In the genomic region with DNA sequence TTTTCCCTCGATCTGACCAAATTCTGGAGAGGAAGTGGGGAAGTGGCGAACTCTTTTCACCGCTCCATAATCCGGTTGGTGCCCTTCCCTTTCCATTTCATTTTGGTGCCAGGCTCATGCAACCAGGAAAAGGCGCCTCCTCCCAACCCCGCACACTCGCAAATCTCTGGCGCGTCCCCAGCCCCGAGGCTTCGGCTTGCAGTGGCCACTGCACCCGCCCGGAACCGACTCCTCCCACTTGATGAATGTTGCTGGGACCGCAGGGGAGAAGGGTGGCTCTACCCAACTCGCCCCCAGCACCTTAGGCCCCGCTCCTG, we compare ENCODE assay signal across 8 mouse cellular contexts. TPM values are rescaled to one million over a fixed set of nuclear protein-coding genes. Genes with fewer than 3 reads are reported as not detected.
DNase-seq lines count a peak whose midpoint lies in the region; ATAC-seq and TF ChIP-seq lines count a peak whose summit lies in the region.

No protein-coding gene starts in this region.

- H3K4me3 ChIP-seq in erythroblast, embryonic 14.5 days (replicated peaks), result peak overlapping the region; percentile 90
- H3K4me3 ChIP-seq in spleen, adult 2 months (ENCODE audit: extremely low read depth, insufficient read depth, insufficient read length), result peak overlapping the region; percentile 69
- peak overlapping the region; percentile 87 for H3K4me3 ChIP-seq in limb, embryonic 15.5 days

- peak overlapping the region; percentile 80 for H3K4me2 ChIP-seq in limb, embryonic 15.5 days

- H3K27ac ChIP-seq in spleen, adult 2 months (ENCODE audit: insufficient read depth, low read length), result peak overlapping the region; percentile 84
- H3K27ac ChIP-seq in limb, embryonic 15.5 days, result peak overlapping the region; percentile 97

- TF ChIP-seq CTCF in spleen, adult 2 months (IDR thresholded peaks at IDR 0.05; ENCODE audit: extremely low read depth, insufficient read depth, insufficient read length, insufficient replicate concordance), result no peak

- no peak for TF ChIP-seq POLR2A in spleen, adult 2 months (IDR thresholded peaks at IDR 0.05; ENCODE audit: low read depth, low read length)

- H3K27me3 ChIP-seq in erythroblast, embryonic 14.5 days (ENCODE audit: control insufficient read depth), result peaks cover 5% of the 10 kb centered on the region
- no peaks in the 10 kb centered on the region for H3K27me3 ChIP-seq in spleen, adult 2 months (ENCODE audit: control insufficient read depth, insufficient read depth, low read length)
- H3K27me3 ChIP-seq in limb, embryonic 15.5 days, result no peaks in the 10 kb centered on the region

- no peak for DNase-seq in spleen, adult 2 months (ENCODE audit: low read depth in 1 of 2, low spot score in 2 of 2)
- no peak for DNase-seq in spleen, postnatal 4 days (ENCODE audit: low spot score in 2 of 2)
- DNase-seq in urinary bladder, postnatal 36 days (ENCODE audit: low spot score in 2 of 2), result no peak
- DNase-seq in cerebellum, adult 11-12 months, result no peak
- no peak for DNase-seq in retina, postnatal 1 day

- peak overlapping the region; percentile 85 for H3K9ac ChIP-seq in limb, embryonic 15.5 days

- H3K9me3 ChIP-seq in erythroblast, embryonic 14.5 days (ENCODE audit: control insufficient read depth, low read length), result no peaks in the 10 kb centered on the region; the same call in 1 of the 2 replicates
- H3K9me3 ChIP-seq in limb, embryonic 15.5 days, result no peaks in the 10 kb centered on the region

- peaks cover 28% of the 10 kb centered on the region for H3K36me3 ChIP-seq in erythroblast, embryonic 14.5 days (ENCODE audit: control insufficient read depth)
- no peaks in the 10 kb centered on the region for H3K36me3 ChIP-seq in spleen, adult 2 months (ENCODE audit: control insufficient read depth, insufficient read depth, low read length)
- no peaks in the 10 kb centered on the region for H3K36me3 ChIP-seq in limb, embryonic 15.5 days

- ATAC-seq in erythroblast, adult 5-6 weeks (replicated peaks; ENCODE audit: low FRiP score, poor library complexity, severe bottlenecking), result no peak
- ATAC-seq in limb, embryonic 15.5 days (ENCODE audit: insufficient number of reproducible peaks, low FRiP score, low TSS enrichment, low read depth), result no peak

- peaks cover 43% of the 10 kb centered on the region for H3K4me1 ChIP-seq in erythroblast, embryonic 14.5 days (ENCODE audit: control insufficient read depth)
- peaks cover 8% of the 10 kb centered on the region for H3K4me1 ChIP-seq in spleen, adult 2 months (ENCODE audit: control insufficient read depth, insufficient read depth, insufficient read length)
- H3K4me1 ChIP-seq in limb, embryonic 15.5 days, result peaks cover 22% of the 10 kb centered on the region

- 1% methylated on average over 17 of the region's 17 CpGs for WGBS in spleen, adult 2 months
- WGBS in limb, embryonic 15.5 days, result 1% methylated on average over 17 of the region's 17 CpGs

RNA-seq across cellular contexts. Expression of a gene that starts 0.7 kb away (rescaled TPM):
- 0.19 and 0.62 TPM in 2 replicates for polyA plus RNA-seq in erythroblast, embryonic 14.5 days (2012)
- 7.7 and 74.0 TPM in 2 replicates for total RNA-seq in erythroblast, adult 5-6 weeks (2015; ENCODE audit: low replicate concordance)
- 20.6 and 28.2 TPM in 2 replicates for total RNA-seq in erythroblast, adult 5-6 weeks (2017; ENCODE audit: low replicate concordance)
- 12.0 and 15.0 TPM in 2 replicates for polyA plus RNA-seq in spleen, adult 2 months (2012; rRNA removed)
- polyA plus RNA-seq in limb, embryonic 15.5 days (2015; fragmentation: Nextera tagmentation; extraction: Ambion mirVana), result 31.2 and 31.5 TPM in 2 replicates

RNA-seq across cellular contexts. Expression of a gene that starts 0.7 kb away (rescaled TPM):
- 3.8 and 5.1 TPM in 2 replicates for polyA plus RNA-seq in erythroblast, embryonic 14.5 days (2012)
- 63.8 and 73.6 TPM in 2 replicates for total RNA-seq in erythroblast, adult 5-6 weeks (2015; ENCODE audit: low replicate concordance)
- 59.4 and 71.3 TPM in 2 replicates for total RNA-seq in erythroblast, adult 5-6 weeks (2017; ENCODE audit: low replicate concordance)
- 50.0 and 69.3 TPM in 2 replicates for polyA plus RNA-seq in spleen, adult 2 months (2012; rRNA removed)
- polyA plus RNA-seq in limb, embryonic 15.5 days (2015; fragmentation: Nextera tagmentation; extraction: Ambion mirVana), result 70.3 and 70.7 TPM in 2 replicates

RNA-seq across cellular contexts. Expression of a gene that starts 17.0 kb away (rescaled TPM):
- polyA plus RNA-seq in erythroblast, embryonic 14.5 days (2012), result 1.1 and 1.6 TPM in 2 replicates
- total RNA-seq in erythroblast, adult 5-6 weeks (2015; ENCODE audit: low replicate concordance), result 50.5 and 66.9 TPM in 2 replicates
- 139 and 185 TPM in 2 replicates for total RNA-seq in erythroblast, adult 5-6 weeks (2017; ENCODE audit: low replicate concordance)
- polyA plus RNA-seq in spleen, adult 2 months (2012; rRNA removed), result 34.6 and 40.5 TPM in 2 replicates
- 60.3 and 63.0 TPM in 2 replicates for polyA plus RNA-seq in limb, embryonic 15.5 days (2015; fragmentation: Nextera tagmentation; extraction: Ambion mirVana)

RNA-seq across cellular contexts. Expression of a gene that starts 28.4 kb away (rescaled TPM):
- polyA plus RNA-seq in erythroblast, embryonic 14.5 days (2012), result 19.1 and 28.1 TPM in 2 replicates
- total RNA-seq in erythroblast, adult 5-6 weeks (2015; ENCODE audit: low replicate concordance), result 12.3 and 18.8 TPM in 2 replicates
- 24.4 and 66.9 TPM in 2 replicates for total RNA-seq in erythroblast, adult 5-6 weeks (2017; ENCODE audit: low replicate concordance)
- 19.3 and 20.8 TPM in 2 replicates for polyA plus RNA-seq in spleen, adult 2 months (2012; rRNA removed)
- 63.7 and 63.9 TPM in 2 replicates for polyA plus RNA-seq in limb, embryonic 15.5 days (2015; fragmentation: Nextera tagmentation; extraction: Ambion mirVana)

RNA-seq across cellular contexts. Expression of a gene that starts 28.5 kb away (rescaled TPM):
- 0.01 TPM in 1 of 2 replicates, not detected in the other for polyA plus RNA-seq in erythroblast, embryonic 14.5 days (2012)
- total RNA-seq in erythroblast, adult 5-6 weeks (2015; ENCODE audit: low replicate concordance), result not detected in 2 replicates
- total RNA-seq in erythroblast, adult 5-6 weeks (2017; ENCODE audit: low replicate concordance), result not detected in 2 replicates
- 0.02 TPM in 2 replicates for polyA plus RNA-seq in spleen, adult 2 months (2012; rRNA removed)
- polyA plus RNA-seq in limb, embryonic 15.5 days (2015; fragmentation: Nextera tagmentation; extraction: Ambion mirVana), result 0.16 TPM in 1 of 2 replicates, not detected in the other

Comparison
In these comparisons a context has a peak if more than half of its experiments do, and no peak if none do; other contexts are left out.
1. RNA of a gene that starts 17.0 kb away (polyA plus RNA-seq): 60.3 to 63.0 TPM in limb, embryonic 15.5 days and 34.6 to 40.5 TPM in spleen, adult 2 months; 1.1 to 1.6 TPM in erythroblast, embryonic 14.5 days; every median in the first group is over 10 times any median in the second.
2. Peak in every context shown above with its lines, with median percentiles within 50 percentile points of each other: H3K4me3 ChIP-seq.